ENCODE assay signal across 14 mouse cellular contexts in genomic region chr16:24807565-24807964, GRCm38 (mm10).
"Had no signal": no experiment of that assay in that cellular context is flagged by ENCODE, and none has a peak within 500 bp of the region (broad histone marks: within the 10 kb centered on the region; RNA-seq: fewer than 3 reads in every experiment).

No protein-coding gene starts in this region.

- H3K4me2 ChIP-seq: lung, embryonic 14.5 days; midbrain, embryonic 11.5 days; midbrain, embryonic 13.5 days; midbrain, embryonic 15.5 days; neural tube, embryonic 13.5 days; stomach, embryonic 15.5 days had no signal

- H3K9ac ChIP-seq: liver, embryonic 14.5 days; lung, embryonic 14.5 days; midbrain, embryonic 13.5 days; midbrain, embryonic 15.5 days; neural tube, embryonic 13.5 days; stomach, embryonic 15.5 days had no signal

- H3K4me1 ChIP-seq: midbrain, embryonic 13.5 days; stomach, embryonic 15.5 days had no signal

- ATAC-seq: midbrain, embryonic 13.5 days; midbrain, embryonic 15.5 days had no signal

- H3K9me3 ChIP-seq: midbrain, embryonic 13.5 days; midbrain, embryonic 15.5 days; neural tube, embryonic 13.5 days; stomach, embryonic 15.5 days had no signal

- DNase-seq: lung, adult 18-20 months; lung, embryonic 14.5 days; lung, postnatal 10 days; lung, postnatal 4 days; right cerebral cortex, postnatal 14 days; thymus, postnatal 14 days; thymus, postnatal 36 days had no signal

- H3K27me3 ChIP-seq: midbrain, embryonic 13.5 days; midbrain, embryonic 15.5 days; neural tube, embryonic 13.5 days; stomach, embryonic 15.5 days had no signal

- H3K36me3 ChIP-seq: midbrain, embryonic 13.5 days; midbrain, embryonic 15.5 days; neural tube, embryonic 13.5 days; stomach, embryonic 15.5 days had no signal

- H3K27ac ChIP-seq: liver, embryonic 14.5 days; midbrain, embryonic 13.5 days; midbrain, embryonic 15.5 days; neural tube, embryonic 13.5 days; stomach, embryonic 15.5 days; stomach, postnatal 0 days had no signal

- H3K4me3 ChIP-seq: midbrain, embryonic 13.5 days; midbrain, embryonic 15.5 days; neural tube, embryonic 13.5 days; stomach, embryonic 15.5 days had no signal
